Mouse (Mus musculus): Measurements from ENCODE around the gene Slit3.

Gene Slit3

DNA sequence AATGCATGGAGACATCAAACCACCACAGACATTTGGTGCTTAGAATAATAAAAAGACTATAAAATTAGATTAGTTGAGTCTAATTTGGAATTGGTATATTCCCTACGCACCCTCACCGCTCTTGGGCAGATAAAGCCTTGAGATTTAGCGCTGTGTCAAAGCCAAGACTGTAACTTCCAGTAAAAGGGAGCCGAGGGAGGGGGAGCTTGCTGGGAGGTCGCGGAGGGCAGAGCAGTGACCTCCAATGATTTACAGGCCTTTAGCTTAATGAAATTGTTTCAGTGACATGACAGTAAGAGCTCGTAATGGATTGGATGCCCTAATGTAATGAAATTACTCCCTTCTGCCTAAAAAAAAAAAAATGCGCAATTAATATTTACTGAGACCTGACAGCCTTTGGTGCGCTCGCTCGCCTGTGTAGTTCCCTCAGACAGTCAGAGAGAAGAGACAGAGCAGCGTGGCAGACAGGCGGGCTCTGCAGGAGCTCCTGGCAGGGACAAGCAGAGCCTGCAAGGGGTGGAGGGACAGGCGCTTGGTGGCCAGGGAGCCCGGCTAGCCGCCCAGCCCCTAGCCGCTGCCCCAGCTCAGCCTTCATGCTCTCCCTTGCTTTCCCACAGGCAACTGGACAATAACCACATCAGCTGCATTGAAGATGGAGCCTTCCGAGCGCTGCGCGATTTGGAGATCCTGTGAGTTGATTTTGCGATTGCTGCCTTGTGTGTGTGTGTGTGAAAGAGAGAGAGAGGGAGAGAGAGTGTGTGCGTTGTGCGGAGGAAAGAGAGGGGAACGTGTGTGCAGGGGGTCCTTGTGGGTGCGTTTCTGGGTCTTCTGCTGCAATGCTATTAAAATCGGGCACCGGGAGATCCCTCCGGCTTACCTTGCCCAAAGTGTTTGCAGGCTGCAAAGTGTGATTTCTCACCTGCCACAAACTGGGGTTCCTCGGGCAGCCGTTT is 423.4 kb downstream of the Slit3 start:
- no peak for DNase-seq

GRCm38 (mm10) chr11:35546081-35546822 is 425.2 kb downstream of the Slit3 start:
- DNase-seq, result no peak

DNA sequence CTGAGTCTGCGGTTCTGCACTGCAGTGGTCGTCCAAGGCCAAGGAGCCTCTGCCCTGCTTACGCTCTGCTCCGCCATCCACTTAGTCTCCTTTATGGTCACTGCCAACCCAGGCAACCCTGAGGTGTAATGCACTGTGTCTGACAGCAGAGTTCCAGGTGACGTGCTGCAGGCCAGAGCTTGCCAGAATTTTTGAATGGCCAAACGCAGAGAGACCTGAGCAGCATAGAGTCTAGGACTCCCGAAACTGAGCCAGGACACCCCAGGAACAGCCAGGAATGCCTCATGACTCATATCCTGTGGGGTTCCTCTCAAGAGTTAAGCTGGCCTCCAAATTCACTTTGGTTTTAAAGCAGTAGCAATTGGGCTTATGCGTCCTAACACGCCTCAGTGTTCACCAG is 429.0 kb downstream of the Slit3 start:
- no peak for DNase-seq

DNA sequence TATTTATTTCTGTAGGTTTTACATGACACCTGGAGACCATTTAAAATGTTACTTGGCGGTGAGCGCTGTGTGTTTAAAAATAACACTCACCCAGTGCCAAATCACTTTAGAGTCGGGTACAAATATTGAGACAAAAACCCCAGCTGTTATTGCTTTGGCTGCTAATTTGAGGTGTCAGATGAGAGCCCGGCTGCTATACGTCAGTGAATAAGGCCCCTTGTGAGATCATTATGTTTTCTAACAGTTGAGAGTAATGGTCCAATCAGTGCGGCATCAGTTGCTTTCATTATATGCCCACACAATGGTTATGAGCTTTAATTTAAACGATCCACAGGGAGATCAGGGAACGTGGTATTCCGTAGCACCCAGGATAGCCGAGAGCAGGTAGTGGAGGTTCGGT is 435.2 kb downstream of the Slit3 start:
- no peak for DNase-seq

DNA sequence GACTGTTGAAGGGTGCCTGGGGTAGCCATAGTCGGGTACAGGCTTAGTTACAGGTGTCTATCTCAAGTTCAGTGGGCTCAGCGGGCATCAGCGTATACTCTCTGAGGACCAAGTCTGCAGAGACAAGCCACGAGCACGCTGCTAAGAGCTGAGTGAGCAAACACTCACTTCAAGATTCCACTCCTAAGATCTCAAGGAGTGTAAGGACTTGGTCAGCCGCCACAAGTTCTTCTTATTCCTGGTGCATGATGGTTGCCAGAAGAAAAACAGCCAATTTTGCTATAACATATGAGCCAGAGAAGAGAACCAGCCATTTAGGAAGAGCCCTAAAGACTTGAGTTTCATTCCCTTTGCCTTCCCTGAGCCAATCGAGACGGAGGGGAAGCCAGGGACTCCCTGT is 436.5 kb downstream of the Slit3 start:
- no peak for DNase-seq

GRCm38 (mm10) chr11:35558311-35558710 is 437.3 kb downstream of the Slit3 start:
- no peak for DNase-seq

- DNase-seq, result no peak
These were observed 438.4 kb downstream of the Slit3 start for GRCm38 (mm10) chr11:35559386-35559785.

GRCm38 (mm10) chr11:35561760-35562159 is 440.7 kb downstream of the Slit3 start:
- no peak for DNase-seq

DNA sequence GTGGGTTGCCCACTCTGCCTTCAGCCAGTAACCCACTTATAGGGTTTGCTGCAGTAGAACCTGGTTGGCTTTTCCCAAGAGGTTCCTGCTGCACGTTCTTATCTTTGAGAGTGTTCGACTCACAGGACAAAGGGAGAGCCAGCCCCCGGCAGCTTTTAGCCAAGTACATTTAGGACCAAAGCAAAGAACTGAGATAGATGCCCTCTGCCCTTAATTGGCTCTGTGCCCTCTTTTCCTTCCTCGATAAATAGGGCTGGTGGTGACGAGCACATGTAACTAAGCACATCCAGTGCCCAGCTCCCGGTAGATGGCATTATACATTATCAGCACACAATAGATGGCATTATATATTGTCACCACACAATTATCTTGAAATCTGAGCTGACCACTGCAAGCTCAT is 444.3 kb downstream of the Slit3 start:
- DNase-seq, result no peak

- DNase-seq, result no peak
These were observed 445.7 kb downstream of the Slit3 start for GRCm38 (mm10) chr11:35566686-35567085.

DNA sequence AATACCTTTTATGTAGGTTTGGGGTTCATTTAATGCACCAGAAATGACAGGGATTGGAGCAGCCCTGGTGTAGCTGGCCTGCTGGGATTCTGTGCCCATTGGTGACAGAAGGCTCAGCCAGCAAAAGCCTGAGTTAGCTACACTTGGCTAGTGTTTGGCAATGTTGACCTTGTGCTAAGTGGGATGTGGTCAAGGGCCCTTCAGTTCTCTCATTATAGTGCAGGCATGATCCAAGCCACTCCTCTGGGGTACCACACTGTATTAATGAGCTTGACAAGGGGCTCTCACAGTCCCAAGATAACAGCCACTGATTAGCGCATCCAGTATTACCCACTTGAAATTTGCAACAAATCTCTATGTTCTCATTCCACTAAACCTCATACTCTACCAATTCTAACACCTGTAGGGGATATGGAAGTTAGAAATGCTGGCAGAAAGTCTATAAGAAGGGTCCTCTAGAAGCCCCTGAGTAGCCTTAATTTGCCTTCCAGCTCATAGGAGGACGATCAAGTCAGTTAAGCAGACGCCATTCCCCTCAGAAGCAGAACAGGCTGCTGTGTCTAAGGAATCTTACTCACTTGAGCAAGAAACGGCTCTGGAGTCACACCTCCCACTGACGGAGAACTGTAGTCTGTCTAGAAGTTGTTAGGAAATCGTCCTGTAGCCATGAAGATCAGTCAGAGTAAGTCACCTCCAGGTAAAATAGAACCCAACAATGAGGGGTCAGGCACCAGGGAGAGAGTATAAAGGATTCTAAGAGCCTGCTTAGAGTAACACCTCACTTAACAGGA is 448.3 kb downstream of the Slit3 start:
- DNase-seq, result no peak

- DNase-seq, result no peak
These were observed 448.9 kb downstream of the Slit3 start for GRCm38 (mm10) chr11:35569957-35570356.

GRCm38 (mm10) chr11:35571910-35572309 is 450.9 kb downstream of the Slit3 start:
- no peak for DNase-seq

GRCm38 (mm10) chr11:35578796-35579195 is 457.8 kb downstream of the Slit3 start:
- DNase-seq, result no peak

- no peak for DNase-seq
These were observed 461.6 kb downstream of the Slit3 start for GRCm38 (mm10) chr11:35582591-35582990.

GRCm38 (mm10) chr11:35583633-35584032 is 462.6 kb downstream of the Slit3 start:
- no peak for DNase-seq

GRCm38 (mm10) chr11:35587174-35587959 is 466.3 kb downstream of the Slit3 start:
- no peak for DNase-seq

DNA sequence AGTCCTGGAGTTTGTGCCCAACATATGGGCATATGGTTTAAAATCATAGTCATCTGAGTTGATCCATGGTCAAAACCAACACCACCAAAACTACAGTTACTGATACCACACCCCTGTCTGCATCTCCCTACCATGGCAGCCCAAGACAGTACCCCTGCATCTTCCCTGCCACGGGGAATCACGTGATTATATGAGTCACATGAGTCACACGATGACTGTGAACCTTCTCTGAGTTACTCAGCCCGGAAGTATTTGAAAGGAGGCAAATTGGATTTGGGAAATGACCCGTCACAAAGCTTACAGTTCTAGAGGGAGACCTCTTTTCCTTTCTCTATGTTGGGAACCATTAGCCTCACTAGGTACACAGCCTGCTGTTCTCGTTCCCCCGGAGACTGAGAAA is 468.9 kb downstream of the Slit3 start:
- DNase-seq, result no peak

DNA sequence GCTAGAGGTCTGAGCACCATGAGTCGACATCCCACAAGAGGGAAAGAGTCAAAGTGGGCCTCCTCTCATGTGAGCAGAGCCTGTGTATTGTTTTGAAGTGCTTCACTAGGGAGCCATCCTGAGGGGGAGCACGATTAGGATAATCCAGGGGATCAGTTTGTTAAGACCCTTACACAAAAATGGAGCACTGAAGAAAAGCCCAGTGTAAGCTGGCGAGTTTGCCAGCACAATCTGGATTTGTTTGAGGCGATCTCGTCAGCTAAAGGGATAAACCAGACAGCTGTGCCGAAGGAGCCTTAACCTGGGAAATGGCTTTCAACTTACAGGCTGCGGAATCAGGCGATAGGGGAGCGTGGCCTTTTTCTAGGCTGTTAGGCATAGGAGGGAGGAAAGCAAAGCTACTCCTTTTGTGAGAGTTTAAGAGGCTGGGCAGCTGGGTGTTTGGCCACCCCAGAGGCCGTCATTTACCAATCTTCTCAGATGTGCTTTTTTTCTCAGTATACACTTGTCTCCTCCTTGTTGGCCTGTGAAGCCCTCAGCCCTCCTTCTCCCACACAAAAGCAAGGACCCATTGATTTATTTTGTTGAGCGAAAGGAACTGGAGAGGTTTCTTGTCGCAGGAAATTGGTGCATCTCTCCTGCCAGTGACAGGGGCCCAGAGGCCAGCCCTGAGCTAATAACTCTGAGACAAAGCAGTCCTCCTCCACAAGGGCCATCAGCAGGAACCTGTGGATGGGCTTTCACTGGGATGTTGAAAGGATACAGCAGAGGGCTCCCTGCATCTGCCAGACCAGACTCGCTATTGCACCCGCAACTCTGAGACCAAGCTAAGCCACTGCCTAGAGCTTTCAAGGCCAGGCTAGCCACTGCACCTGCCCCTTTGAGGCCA is 472.4 kb downstream of the Slit3 start:
- DNase-seq, result no peak

GRCm38 (mm10) chr11:35596064-35596463 is 475.0 kb downstream of the Slit3 start:
- DNase-seq, result no peak

DNA sequence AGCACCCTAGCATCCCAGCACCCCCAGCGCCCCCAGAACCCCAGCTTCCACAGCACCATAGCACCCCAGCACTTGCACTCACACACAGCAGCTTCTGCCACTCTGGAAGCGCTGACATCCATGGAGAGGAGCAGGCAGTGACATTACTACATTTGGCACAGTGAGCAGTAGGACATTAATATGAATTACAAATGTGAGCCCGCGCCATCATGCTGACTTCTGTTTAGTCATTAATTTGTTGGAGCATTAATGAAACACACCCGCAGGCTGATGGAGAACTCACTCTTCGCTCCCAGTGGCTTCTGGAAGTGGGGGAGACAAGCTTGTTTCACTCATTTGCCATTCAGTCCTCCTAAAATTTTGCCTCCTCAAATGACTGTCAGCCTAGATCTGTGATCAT is 476.9 kb downstream of the Slit3 start:
- DNase-seq, result no peak
